Mouse (Mus musculus) lung, embryonic 15.5 days (tissue): ENCODE measurements around the gene Mmp15. TPM values are rescaled to one million over a fixed set of nuclear protein-coding genes. Genes with fewer than 3 reads are reported as not detected.

Source experiments
- ATAC-seq: fragments of 200-750 bp; cut with Nextera tagmentation; 2 replicates; pipeline ENCODE4 v1.8.0; 2017; ENCODE audit warnings: moderate number of reproducible peaks, borderline replicate concordance; ENCODE audit not compliant: low FRiP score, low TSS enrichment; ENCODE audit errors: extremely low read depth
- H3K27ac ChIP-seq: fragments of 300-500 bp; sonication (generic); 2 replicates; pipeline ENCODE4 v1.5.1; 2015; ENCODE audit warnings: moderate library complexity, mild to moderate bottlenecking, inconsistent platforms
- H3K27me3 ChIP-seq: fragments of 300-500 bp; sonication (generic); 2 replicates; pipeline ENCODE4 v1.6.1; 2015; ENCODE audit warnings: inconsistent platforms
- H3K36me3 ChIP-seq: fragments of 300-500 bp; sonication (generic); 2 replicates; pipeline ENCODE4 v1.6.1; 2015; ENCODE audit warnings: inconsistent platforms
- H3K4me1 ChIP-seq: fragments of 300-500 bp; sonication (generic); 2 replicates; pipeline ENCODE4 v1.6.1; 2015; ENCODE audit warnings: inconsistent platforms
- H3K4me2 ChIP-seq: fragments of 300-500 bp; sonication (generic); 2 replicates; pipeline ENCODE4 v1.6.1; 2015; ENCODE audit warnings: inconsistent platforms, mild to moderate bottlenecking, moderate library complexity
- H3K4me3 ChIP-seq: fragments of 300-500 bp; sonication (generic); 2 replicates; pipeline ENCODE4 v1.5.1; 2015; ENCODE audit warnings: mild to moderate bottlenecking, inconsistent platforms
- H3K9ac ChIP-seq: fragments of 300-500 bp; sonication (generic); 2 replicates; pipeline ENCODE4 v1.6.1; 2015; ENCODE audit warnings: inconsistent platforms
- H3K9me3 ChIP-seq: fragments of 300-500 bp; sonication (generic); 2 replicates; pipeline ENCODE4 v1.6.1; 2016; ENCODE audit warnings: inconsistent platforms
- WGBS: fragments of 180-500 bp; shearing (Covaris S2); methylation state at CpG from one replicate; pipeline ENCODE4 v1.1.7; 2015; 5-methylcytosine and 5-hydroxymethylcytosine counted together
- polyA plus RNA-seq: library from polyadenylated mRNA; unstranded; fragments of >200 nt; fragmentation: Nextera tagmentation; extraction: Ambion mirVana; gene quantifications from 2 replicates; pipeline ENCODE4 v1.2.1, GENCODE M21; 2015

The Mmp15 gene
- polyA plus RNA-seq, 1 experiment from 2014 or later, result 20.4 TPM

- peak; percentile 64 for ATAC-seq
- H3K27me3 ChIP-seq, result no peaks in the 10 kb centered on the region
Measured at GRCm38 (mm10) chr8:95409518-95409917, 57.5 kb downstream of the Mmp15 start.

GRCm38 (mm10) chr8:95411309-95411972 is 59.4 kb downstream of the Mmp15 start:
- Histone ChIP-seq H3K4me1 (peaks cover 7% of the 10 kb centered on the region; the same call in 1 of the 2 replicates), H3K27me3 (no peaks in the 10 kb centered on the region), H3K9me3 (no peaks in the 10 kb centered on the region), H3K9ac (no peak overlapping the region), H3K4me2 (no peak overlapping the region), H3K4me3 (no peak overlapping the region), H3K36me3 (no peaks in the 10 kb centered on the region), H3K27ac (peak overlapping the region; percentile 30)
- WGBS, result 30% methylated on average over 10 of the region's 10 CpGs
- ATAC-seq, result no peak; the same call in 1 of the 2 replicates

More at GRCm38 (mm10) chr8:95409518-95409917, 57.5 kb downstream of the Mmp15 start:
- no peaks in the 10 kb centered on the region for H3K36me3 ChIP-seq
- H3K9ac ChIP-seq, result no peak overlapping the region
- H3K4me3 ChIP-seq, result no peak overlapping the region
- 55% methylated on average over 5 of the region's 5 CpGs for WGBS
- no peak overlapping the region for H3K4me2 ChIP-seq
- H3K9me3 ChIP-seq, result no peaks in the 10 kb centered on the region
- peak overlapping the region; percentile 16; the same call in 1 of the 2 replicates for H3K27ac ChIP-seq
- H3K4me1 ChIP-seq, result peaks cover 7% of the 10 kb centered on the region; the same call in 1 of the 2 replicates

GRCm38 (mm10) chr8:95422193-95422810 is 70.2 kb downstream of the Mmp15 start:
- no peak overlapping the region for H3K27ac ChIP-seq
- H3K9me3 ChIP-seq, result no peaks in the 10 kb centered on the region
- WGBS, result 86% methylated on average over 14 of the region's 14 CpGs
- peaks cover 32% of the 10 kb centered on the region; the same call in 1 of the 2 replicates for H3K36me3 ChIP-seq
- peaks cover 29% of the 10 kb centered on the region for H3K4me1 ChIP-seq
- no peak overlapping the region for H3K4me2 ChIP-seq
- H3K9ac ChIP-seq, result no peak overlapping the region
- H3K4me3 ChIP-seq, result no peak overlapping the region
- no peak for ATAC-seq
- H3K27me3 ChIP-seq, result no peaks in the 10 kb centered on the region

Other genes with a start within 250 kb of the Mmp15 start
- 22.7 and 27.0 TPM in 2 replicates for gene Kifc3, start 149.5 kb upstream of the Mmp15 start, polyA plus RNA-seq
- 0.25 and 0.99 TPM in 2 replicates for gene Cngb1, start 45.7 kb upstream of the Mmp15 start, polyA plus RNA-seq
- 0.63 and 0.64 TPM in 2 replicates for gene Tepp, start 41.7 kb upstream of the Mmp15 start, polyA plus RNA-seq
- 8.2 and 9.4 TPM in 2 replicates for gene Zfp319, start 20.3 kb upstream of the Mmp15 start, polyA plus RNA-seq
- gene Usb1, start 20.0 kb upstream of the Mmp15 start, polyA plus RNA-seq, result 39.6 and 40.4 TPM in 2 replicates
- gene Cfap20, start 82.6 kb downstream of the Mmp15 start, polyA plus RNA-seq, result 143 and 150 TPM in 2 replicates
- gene Csnk2a2, start 137.8 kb downstream of the Mmp15 start, polyA plus RNA-seq, result 9.6 and 11.3 TPM in 2 replicates
- 2.7 and 3.0 TPM in 2 replicates for gene Ccdc113, start 181.8 kb downstream of the Mmp15 start, polyA plus RNA-seq
- not detected in 2 replicates for gene Prss54, start 224.1 kb downstream of the Mmp15 start, polyA plus RNA-seq